Mouse (Mus musculus) neural tube, embryonic 12.5 days (tissue): ENCODE measurements around the gene Angptl8. TPM values are rescaled to one million over a fixed set of nuclear protein-coding genes. Genes with fewer than 3 reads are reported as not detected.

Source experiments
- ATAC-seq: fragments of 200-750 bp; cut with Nextera tagmentation; 2 replicates; pipeline ENCODE4 v1.8.0; 2017; ENCODE audit warnings: low read depth, mild to moderate bottlenecking, moderate TSS enrichment, moderate library complexity; ENCODE audit not compliant: low FRiP score
- H3K27ac ChIP-seq: fragments of 300-500 bp; sonication (generic); 2 replicates; pipeline ENCODE4 v1.5.1; 2016
- H3K27me3 ChIP-seq: fragments of 300-500 bp; sonication (generic); replicated peaks from 2 replicates; pipeline ENCODE4 v1.6.1; 2016; ENCODE audit warnings: mild to moderate bottlenecking
- H3K36me3 ChIP-seq: fragments of 300-500 bp; sonication (generic); 2 replicates; pipeline ENCODE4 v1.6.1; 2016; ENCODE audit warnings: mild to moderate bottlenecking
- H3K4me1 ChIP-seq: fragments of 300-500 bp; sonication (generic); 2 replicates; pipeline ENCODE4 v1.6.1; 2016
- H3K4me2 ChIP-seq: fragments of 300-500 bp; sonication (generic); replicated peaks from 2 replicates; pipeline ENCODE4 v1.6.1; 2016; ENCODE audit warnings: mild to moderate bottlenecking
- H3K4me3 ChIP-seq: fragments of 300-500 bp; sonication (generic); 2 replicates; pipeline ENCODE4 v1.5.1; 2016
- H3K9ac ChIP-seq: fragments of 300-500 bp; sonication (generic); 2 replicates; pipeline ENCODE4 v1.6.1; 2016; ENCODE audit warnings: mild to moderate bottlenecking
- H3K9me3 ChIP-seq: fragments of 300-500 bp; sonication (generic); 2 replicates; pipeline ENCODE4 v1.6.1; 2016; ENCODE audit warnings: mild to moderate bottlenecking
- WGBS: fragments of 180-500 bp; shearing (Covaris S2); methylation state at CpG from one replicate; pipeline ENCODE4 v1.1.7; 2016; 5-methylcytosine and 5-hydroxymethylcytosine counted together
- microRNA-seq: library from miRNA; unstranded; fragments of <30 nt; microRNA quantifications from one replicate; pipeline ENCODE4, GENCODE M21; 2017
- polyA plus RNA-seq: library from polyadenylated mRNA; unstranded; fragments of >200 nt; fragmentation: Nextera tagmentation; extraction: Ambion mirVana; gene quantifications from 2 replicates; pipeline ENCODE4 v1.2.1, GENCODE M21; 2016

Angptl8 gene
- polyA plus RNA-seq, 1 experiment from 2014 or later: 0.53 TPM

DNA sequence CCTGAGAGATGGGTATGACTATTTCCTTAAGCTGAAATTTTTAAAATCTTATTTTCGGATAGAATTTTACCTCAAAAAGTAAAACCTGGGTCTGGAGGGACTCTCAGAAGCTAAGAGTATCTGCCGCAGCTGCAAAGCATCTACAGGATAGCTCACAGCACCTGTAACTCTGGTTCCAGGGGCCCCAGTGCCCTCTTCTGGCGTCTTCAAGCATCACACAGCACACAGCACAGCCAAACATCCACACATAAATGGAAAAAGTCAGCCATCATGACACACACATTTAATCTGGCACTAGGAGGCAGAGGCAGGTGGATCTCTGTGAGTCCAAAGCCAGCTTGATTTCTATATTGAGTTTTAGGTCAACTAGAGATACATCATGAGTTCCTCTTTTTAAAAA is 41.3 kb downstream of the Angptl8 start:
- Histone ChIP-seq H3K27ac (no peak overlapping the region), H3K36me3 (no peaks in the 10 kb centered on the region), H3K4me2 (no peak overlapping the region), H3K9me3 (no peaks in the 10 kb centered on the region), H3K4me3 (no peak overlapping the region), H3K9ac (no peak overlapping the region), H3K27me3 (no peaks in the 10 kb centered on the region), H3K4me1 (no peaks in the 10 kb centered on the region)
- ATAC-seq: no peak
- WGBS: 58% methylated on average over 3 of the region's 3 CpGs

Small RNA genes within 50 kb of the gene (microRNA-seq; reads per million reads assigned to microRNA genes)
- 2.8 reads per million, percentile 7 among the genes with 10 or more reads in this experiment for gene Mir7083

Other genes starting within 250 kb of the Angptl8 start
- 58.2 and 62.4 TPM in 2 replicates for gene Timm29, start 242.8 kb upstream of the Angptl8 start, polyA plus RNA-seq
- 22.0 and 22.1 TPM in 2 replicates for gene Yipf2, start 242.7 kb upstream of the Angptl8 start, polyA plus RNA-seq
- gene Smarca4, start 219.3 kb upstream of the Angptl8 start, polyA plus RNA-seq: 178 and 186 TPM in 2 replicates
- 30.4 and 33.2 TPM in 2 replicates for gene Ldlr, start 112.0 kb upstream of the Angptl8 start, polyA plus RNA-seq
- 59.9 and 73.5 TPM in 2 replicates for gene Spc24, start 75.2 kb upstream of the Angptl8 start, polyA plus RNA-seq
- 7.2 and 8.5 TPM in 2 replicates for gene Kank2, start 36.8 kb upstream of the Angptl8 start, polyA plus RNA-seq
- 26.2 and 26.9 TPM in 2 replicates for gene Dock6, start 17.1 kb downstream of the Angptl8 start, polyA plus RNA-seq
- 19.3 and 21.3 TPM in 2 replicates for gene Rab3d, start 82.7 kb downstream of the Angptl8 start, polyA plus RNA-seq
- 6.4 and 6.6 TPM in 2 replicates for gene Ccdc159, start 92.0 kb downstream of the Angptl8 start, polyA plus RNA-seq
- 36.1 and 42.3 TPM in 2 replicates for gene Tmem205, start 92.0 kb downstream of the Angptl8 start, polyA plus RNA-seq
- 53.3 and 56.2 TPM in 2 replicates for gene Plppr2, start 101.5 kb downstream of the Angptl8 start, polyA plus RNA-seq
- gene Swsap1, start 120.2 kb downstream of the Angptl8 start, polyA plus RNA-seq: 8.1 and 9.7 TPM in 2 replicates
- gene Epor, start 128.0 kb downstream of the Angptl8 start, polyA plus RNA-seq: 3.5 and 4.0 TPM in 2 replicates
- gene Rgl3, start 153.9 kb downstream of the Angptl8 start, polyA plus RNA-seq: 2.0 and 2.8 TPM in 2 replicates
- gene Ccdc151, start 167.1 kb downstream of the Angptl8 start, polyA plus RNA-seq: 2.7 and 3.6 TPM in 2 replicates
- gene Prkcsh, start 167.3 kb downstream of the Angptl8 start, polyA plus RNA-seq: 104 and 109 TPM in 2 replicates
- 73.5 and 77.9 TPM in 2 replicates for gene Elavl3, start 216.5 kb downstream of the Angptl8 start, polyA plus RNA-seq
- gene Gm49318, start 235.7 kb downstream of the Angptl8 start, polyA plus RNA-seq: not detected in 2 replicates
- gene Zfp653, start 235.9 kb downstream of the Angptl8 start, polyA plus RNA-seq: 19.6 and 20.7 TPM in 2 replicates
- gene Ecsit, start 249.9 kb downstream of the Angptl8 start, polyA plus RNA-seq: 46.7 and 47.3 TPM in 2 replicates